Mouse (Mus musculus): Measurements from ENCODE around the gene Rin1.

The Rin1 gene

DNA sequence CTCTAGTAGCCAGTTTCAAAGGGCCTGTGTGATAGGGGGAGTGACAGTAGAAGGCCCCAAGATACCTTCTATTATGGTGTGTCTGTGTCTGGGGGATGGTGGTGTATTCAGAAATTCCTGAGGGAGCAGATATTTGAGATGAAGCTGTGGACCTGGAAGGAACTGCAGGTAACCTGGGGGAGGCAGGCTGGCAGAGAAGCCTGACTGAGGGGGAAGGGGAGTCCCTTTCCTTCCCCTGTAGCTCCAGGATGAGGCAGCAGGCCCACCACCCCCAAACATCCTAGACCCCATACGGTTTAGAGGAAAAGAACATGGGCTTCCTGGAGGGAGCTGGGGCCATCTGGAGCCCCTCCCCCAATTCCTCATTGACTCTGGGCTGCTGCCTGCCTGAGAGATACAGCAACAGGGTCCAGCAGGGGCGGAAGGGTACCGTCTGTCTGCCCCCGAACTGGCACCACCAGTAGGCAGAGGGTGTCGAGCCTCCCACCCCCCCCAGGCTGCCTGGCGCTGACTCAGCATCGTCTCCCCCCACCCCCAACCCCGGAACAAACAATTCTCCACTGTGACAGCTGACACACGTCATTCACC is 45.7 kb downstream of the Rin1 start:
- DNase-seq: no peak

DNA sequence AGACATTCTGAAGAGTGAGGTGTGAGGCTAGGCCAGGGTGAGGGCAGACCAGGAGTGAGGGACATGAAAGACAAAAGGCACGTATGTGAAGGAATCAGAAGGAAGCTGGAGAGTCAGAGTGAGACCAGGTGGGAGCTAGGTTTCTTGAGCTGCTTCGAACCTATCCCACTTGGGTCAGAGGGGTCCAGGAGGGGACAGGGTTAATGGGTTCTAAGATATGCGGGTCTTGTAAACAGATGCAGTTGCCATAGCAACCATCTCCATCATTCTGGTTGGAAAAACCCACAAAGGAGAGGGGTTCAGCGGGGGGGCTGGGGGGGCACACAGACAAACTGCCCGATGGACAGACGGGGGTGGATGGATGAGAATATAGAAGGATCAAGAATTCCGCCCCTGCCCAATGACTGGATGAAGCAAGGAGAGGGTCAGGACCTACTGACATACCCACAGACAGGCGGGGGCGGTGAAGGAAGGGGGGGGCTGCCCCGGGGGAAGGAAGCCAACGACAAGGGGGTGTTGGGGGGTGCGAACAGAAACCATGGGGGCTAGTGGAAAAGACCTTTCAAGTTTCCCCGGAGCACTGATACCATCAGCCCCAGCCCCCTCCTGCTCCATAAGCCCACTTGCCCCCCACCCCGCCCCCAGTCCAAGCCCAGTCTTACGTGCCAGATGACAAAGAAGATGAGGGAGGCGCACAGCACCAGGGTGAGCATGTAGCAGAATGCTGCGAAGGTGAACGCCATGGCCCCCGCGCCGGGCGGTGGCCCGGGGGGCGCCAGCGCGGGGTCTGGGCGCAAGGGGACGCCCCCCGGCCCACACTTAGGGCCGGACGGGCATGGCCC is 47.5 kb downstream of the Rin1 start:
- DNase-seq: no peak

DNA sequence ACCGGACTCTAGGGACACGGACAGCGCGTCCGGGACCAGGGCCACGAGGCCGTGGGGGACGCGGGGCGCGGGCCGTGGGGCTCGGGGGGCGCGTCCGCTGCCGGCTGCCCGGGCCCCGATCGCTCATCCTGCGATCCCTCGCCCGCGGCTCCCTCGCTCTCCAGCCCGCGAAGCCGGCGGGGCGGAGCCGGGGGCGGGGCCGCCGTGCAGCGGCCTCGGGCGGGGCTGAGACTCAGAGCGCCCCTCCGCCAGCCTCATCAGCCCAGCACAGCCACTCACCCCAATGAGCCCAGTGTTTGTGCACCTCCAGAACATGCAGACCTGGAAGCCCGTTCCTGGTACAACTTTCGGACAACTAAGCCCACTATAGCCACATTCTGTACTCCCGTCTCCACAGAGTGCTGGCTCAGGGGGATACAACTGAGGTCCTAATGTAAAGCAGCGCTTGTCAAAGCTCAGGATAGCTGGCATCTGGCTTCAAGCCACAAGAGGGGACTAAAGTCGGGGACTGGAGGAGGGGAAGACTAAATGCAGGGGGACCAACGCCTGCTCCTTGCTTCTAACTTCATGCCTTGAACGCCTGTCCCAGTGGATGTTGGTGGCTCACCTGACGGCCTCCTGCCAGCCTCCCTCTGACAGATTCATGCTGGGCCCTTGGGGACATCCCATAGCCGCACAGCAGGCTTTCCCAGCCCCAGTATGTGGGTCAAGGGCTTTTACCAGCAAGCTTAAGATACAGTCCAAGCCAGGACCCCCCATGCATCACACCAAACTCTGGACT is 48.3 kb downstream of the Rin1 start, which contains the start of gene Cnih2:
TSS of gene Cnih2 (minus strand) at position 159 of the 781 bp plus-strand sequence.
- peak; percentile 95 for DNase-seq

DNA sequence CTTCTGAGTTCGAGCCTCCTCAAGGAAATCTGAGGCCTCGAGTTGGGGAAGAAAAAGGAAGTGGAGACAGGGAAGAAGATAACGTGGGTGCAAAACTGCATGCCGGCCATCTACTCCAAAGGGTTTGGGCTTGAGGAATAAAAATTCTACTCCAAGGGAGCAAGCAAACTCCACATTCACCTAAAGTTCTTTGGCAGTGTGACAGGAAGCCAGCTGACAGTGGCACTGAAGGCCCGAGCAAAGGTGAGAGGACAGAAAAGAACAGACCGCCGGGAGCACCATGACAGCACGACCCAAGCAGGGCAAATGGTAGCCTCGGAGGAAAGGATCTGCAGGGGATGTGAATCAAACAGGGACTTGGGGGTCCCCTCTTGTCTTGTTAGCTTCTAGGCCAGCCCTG is 55.8 kb downstream of the Rin1 start:
- DNase-seq: no peak

Data from heart, adult 11 months (tissue).